Mouse (Mus musculus): ENCODE results near the gene Tbx5.

The Tbx5 gene

GRCm38 (mm10) chr5:119810994-119811690 lies 21.3 kb upstream of the Tbx5 start:
- no peak for DNase-seq (ENCODE audit: extremely low spot score)

GRCm38 (mm10) chr5:119815247-119815646 lies 17.2 kb upstream of the Tbx5 start:
- DNase-seq (ENCODE audit: extremely low spot score) = no peak

DNA sequence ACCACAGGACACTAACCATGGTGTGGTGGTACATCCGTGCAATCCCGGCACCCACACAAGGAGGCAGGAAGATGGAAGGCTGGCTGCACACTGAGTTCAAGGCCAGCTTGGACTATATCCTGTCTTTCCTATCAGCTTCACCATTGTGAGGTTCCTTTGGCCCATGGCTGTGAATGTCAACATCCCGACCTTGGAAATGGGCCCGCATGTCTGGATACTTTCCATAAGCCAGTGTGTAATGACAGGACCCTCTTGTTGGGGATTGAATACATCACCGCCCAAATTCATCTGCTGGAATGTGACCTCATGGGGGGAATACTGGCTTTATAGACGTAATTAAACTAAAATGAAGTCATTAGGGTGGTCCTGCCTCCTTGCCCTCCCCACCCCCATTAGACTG lies 12.0 kb upstream of the Tbx5 start:
- DNase-seq (ENCODE audit: extremely low spot score) = no peak

DNA sequence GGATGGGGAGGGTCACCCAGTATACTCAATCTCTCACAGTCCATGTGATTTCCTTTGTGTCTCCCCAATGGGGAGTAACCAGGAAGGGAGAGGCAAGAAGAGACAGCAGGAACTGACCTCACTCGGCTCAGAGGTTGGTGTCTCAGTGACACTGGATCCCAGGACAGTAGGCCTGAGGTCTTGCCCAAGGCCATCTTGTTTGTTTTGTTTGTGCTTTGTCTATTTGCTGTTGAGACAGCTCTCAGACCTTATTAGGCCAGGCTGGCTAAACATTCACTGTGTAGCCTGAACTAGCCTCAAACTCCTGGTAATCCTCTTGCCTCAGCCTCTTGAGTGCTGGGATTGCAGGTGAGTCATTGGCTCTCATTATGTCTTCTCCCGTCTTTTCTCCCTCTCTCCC lies 11.0 kb upstream of the Tbx5 start:
- no peak for DNase-seq (ENCODE audit: extremely low spot score)

DNA sequence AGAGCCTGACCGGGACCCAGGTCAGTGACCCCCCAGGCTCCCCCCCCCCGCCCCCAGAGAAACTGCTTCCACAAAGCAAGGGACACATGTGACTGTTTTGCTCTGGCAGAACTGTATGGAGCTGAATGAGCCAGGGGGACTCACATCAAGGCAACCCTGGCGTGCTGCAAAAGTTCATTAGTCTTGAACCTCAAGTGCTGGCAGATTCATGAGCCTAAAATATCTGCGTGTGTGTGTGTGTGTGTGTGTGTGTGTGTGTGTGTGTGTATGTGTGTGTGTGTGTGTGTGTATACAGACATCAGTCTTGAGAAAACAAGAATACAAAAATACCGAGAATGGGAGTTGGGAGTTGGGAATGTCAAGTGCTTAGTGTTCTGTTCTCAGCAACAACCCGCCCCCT lies 5.1 kb upstream of the Tbx5 start:
- no peak for DNase-seq (ENCODE audit: extremely low spot score)

DNA sequence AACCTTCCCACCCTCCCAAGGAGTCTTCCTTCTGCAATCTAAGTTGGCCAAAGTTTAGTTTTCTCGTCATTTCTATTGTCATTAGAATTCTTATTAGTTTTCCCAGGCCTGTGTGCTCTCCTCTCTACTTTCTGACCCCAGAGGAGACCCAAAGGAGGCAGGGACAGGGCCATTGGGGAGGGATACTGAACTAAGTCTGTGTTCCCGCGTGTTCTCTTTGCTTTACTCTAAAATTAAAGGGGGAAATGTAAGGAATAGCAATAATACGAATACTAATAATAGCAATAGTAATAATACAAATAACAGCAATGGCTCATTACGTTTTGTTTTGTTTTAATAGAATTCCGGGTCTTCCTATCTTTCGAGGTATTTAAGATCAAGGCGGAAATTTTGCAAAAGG lies 1.9 kb upstream of the Tbx5 start:
- no peak for DNase-seq (ENCODE audit: extremely low spot score)

DNA sequence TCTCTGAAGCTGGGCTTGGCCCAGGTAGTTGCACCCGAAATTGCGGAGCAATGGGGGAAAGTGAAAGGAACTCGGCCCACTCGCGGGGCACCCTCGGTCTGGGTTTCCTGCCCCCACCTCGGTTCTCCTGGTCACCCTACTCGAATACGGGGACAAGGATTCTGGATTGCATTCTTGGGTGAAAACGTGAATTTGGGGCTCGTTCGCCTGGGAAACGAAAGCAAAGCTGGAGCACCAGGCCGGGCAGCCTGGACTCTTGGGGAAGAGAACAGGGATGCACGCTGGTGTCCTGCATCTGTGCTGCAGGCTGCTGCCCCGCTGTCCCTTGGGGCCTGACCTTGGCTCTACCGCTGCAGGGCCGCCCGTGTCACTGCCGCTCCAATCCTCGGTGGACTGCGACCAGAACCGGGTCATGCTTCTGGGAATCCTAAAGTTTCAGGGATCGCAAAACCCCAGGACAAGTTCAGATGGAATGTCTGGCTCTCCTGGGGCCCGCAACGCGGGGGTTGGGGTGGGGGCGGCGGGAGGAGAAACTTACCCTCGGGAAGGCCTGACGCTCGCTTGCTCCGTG lies 1.2 kb upstream of the Tbx5 start:
- no peak for DNase-seq (ENCODE audit: extremely low spot score)

DNA sequence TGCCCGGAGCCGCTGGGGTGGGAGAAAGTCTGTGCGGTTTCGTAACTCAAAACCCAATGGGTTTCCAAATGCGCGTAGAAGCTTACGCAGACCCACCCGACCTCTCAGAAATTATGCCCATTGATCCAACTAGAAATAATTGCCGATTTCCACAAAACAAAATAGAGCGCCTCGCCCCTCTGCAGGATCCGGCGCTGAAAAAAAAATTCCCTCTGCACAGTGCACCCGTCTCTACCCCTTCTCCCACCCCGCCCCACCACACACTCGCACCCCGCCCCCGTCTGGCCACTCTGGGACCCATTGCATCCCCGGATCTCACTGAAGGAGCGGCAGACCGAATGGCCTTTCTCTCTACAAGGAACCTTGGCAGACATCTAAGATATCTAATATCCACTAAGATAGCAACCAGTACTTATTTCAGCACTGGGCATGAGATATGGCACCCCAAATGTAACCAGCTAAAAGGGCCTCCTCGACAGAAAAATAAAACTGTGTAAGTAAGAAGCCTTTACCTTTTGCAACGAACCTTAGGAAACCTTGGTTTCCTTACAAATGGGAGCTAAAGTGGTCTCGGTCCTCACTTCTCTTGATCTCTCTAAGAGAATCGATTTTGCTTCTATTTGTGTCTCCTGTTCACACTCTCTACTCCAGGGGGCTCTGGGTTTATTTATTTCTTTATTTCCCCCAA lies 533 bp upstream of the Tbx5 start:
- peak; percentile 58 for DNase-seq (ENCODE audit: extremely low spot score)

GRCm38 (mm10) chr5:119833223-119834030 lies 959 bp downstream of the Tbx5 start:
- peak; percentile 29 for DNase-seq (ENCODE audit: extremely low spot score)

- no peak for DNase-seq (ENCODE audit: extremely low spot score)
Measured at GRCm38 (mm10) chr5:119834031-119834403, 1.5 kb downstream of the Tbx5 start.

GRCm38 (mm10) chr5:119835053-119835867 lies 2.8 kb downstream of the Tbx5 start:
- no peak for DNase-seq (ENCODE audit: extremely low spot score)

- no peak for DNase-seq (ENCODE audit: extremely low spot score)
Measured at GRCm38 (mm10) chr5:119835868-119836209, 3.4 kb downstream of the Tbx5 start.

- no peak for DNase-seq (ENCODE audit: extremely low spot score)
Measured at GRCm38 (mm10) chr5:119836618-119837305, 4.3 kb downstream of the Tbx5 start.

DNA sequence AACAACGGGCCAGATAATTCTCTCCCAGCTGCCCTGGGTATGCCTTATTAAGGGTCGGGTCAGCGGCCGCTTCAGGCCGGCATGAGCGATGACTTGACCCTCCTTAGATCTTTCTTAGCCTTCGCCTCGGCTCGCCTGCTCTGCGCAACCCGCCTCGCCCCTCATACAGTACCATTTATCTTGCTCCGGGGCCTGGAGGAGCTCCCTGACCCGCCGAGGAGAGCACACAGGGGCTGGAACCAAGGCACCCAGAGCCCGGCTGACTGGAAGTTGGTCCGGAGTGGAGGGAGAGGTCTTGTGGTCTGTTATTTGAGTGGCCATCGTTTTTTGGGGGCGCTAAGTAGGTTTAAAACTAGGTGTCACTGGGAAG lies 4.8 kb downstream of the Tbx5 start:
- DNase-seq (ENCODE audit: extremely low spot score) = no peak

GRCm38 (mm10) chr5:119837861-119838260 lies 5.4 kb downstream of the Tbx5 start:
- no peak for DNase-seq (ENCODE audit: extremely low spot score)

- DNase-seq (ENCODE audit: extremely low spot score) = no peak
Measured at GRCm38 (mm10) chr5:119838441-119838840, 6.0 kb downstream of the Tbx5 start.

- DNase-seq (ENCODE audit: extremely low spot score) = no peak
Measured at GRCm38 (mm10) chr5:119839156-119839555, 6.7 kb downstream of the Tbx5 start.

DNA sequence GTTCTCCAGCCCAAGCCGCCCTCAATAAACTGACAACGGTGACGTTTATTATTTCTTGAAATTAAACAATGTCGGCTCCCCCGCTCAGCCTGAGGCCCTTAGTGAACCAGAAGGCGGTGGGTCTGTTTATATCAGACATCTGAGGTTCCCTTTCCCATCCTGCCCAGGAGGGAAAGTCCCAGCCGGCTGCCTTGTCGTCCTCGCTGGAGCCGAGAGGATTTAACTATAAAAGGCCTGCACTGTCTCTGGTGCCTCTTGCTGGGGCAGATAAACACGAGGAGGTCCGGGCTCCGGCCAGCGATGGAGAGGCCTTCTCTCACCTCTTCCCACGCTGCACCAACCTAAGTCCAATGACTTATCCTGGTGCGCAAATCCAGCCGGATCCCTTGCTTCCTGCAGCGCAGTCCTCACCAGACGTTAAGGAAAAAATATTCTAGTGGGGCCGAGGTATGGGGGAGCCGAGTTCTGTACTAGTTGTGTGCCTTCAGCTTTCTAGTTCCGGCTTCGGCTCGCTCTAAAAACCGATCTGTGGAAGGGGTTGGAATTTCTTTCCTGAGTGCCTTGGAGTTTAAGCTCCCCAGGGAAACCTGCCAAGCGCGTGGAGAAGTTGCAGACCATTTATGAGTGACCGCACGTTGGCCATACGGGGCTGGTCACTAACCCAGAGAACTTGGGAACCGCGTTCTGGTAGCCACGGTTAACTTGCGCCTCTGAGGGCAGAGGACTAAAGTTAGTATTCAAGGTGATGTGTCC lies 7.3 kb downstream of the Tbx5 start:
- no peak for DNase-seq (ENCODE audit: extremely low spot score)

DNA sequence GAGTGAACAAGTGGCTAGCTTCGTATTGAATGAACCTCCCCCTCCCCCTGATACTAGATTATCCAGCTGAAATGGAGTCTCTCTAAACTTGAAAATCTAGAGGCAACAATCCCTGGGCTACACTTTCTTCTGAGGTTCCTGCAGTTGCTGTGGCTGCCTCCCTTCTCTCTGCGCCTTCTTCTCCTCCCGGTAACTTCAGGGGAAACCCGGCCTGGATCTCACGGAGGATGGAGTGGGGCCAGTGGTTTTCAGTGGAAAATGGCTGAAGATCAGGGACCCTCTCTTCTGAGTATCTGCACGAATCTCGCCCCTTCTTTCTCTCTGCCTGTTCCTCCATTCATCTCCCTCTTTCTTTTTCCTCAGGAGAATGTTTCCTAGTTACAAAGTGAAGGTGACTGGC lies 7.9 kb downstream of the Tbx5 start:
- no peak for DNase-seq (ENCODE audit: extremely low spot score)

DNA sequence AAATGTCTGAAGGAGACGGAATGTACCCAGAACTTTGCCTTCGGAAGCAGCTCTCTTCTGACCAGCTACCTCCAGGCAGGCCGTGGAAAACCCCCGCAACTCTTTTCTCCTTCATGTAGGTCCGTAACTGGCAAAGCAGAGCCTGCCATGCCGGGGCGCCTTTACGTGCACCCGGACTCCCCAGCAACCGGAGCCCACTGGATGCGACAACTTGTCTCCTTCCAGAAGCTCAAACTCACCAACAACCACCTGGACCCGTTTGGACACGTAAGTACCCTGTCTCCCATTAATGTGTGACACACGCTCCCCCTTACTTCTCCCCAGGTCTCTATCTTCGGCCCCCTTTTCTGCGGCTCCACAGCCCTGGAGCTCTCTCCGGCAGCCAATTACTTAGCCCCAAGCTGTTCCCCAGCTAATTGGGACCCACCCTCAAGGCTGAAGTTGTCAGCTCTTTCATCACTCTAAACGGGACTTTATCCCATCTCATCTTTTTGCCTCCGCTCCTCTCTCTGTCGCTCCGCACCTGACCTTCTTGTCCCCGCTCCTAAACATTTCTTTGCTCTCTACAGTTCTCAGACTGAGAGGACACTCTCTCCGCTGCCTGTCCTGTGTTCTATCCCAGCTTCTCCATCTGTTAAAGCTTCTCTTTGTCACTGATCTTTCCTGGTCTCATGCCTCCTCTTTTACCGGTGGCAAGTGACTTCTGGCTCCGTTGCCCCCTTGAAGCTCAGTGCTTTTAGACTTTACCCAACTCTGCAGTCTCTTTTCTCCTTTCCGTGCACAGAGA lies 9.4 kb downstream of the Tbx5 start:
- DNase-seq (ENCODE audit: extremely low spot score) = no peak

All from embryo, embryonic 9.5 days (tissue).